Mouse (Mus musculus): Measurements from ENCODE around the gene Hhat.

DNA sequence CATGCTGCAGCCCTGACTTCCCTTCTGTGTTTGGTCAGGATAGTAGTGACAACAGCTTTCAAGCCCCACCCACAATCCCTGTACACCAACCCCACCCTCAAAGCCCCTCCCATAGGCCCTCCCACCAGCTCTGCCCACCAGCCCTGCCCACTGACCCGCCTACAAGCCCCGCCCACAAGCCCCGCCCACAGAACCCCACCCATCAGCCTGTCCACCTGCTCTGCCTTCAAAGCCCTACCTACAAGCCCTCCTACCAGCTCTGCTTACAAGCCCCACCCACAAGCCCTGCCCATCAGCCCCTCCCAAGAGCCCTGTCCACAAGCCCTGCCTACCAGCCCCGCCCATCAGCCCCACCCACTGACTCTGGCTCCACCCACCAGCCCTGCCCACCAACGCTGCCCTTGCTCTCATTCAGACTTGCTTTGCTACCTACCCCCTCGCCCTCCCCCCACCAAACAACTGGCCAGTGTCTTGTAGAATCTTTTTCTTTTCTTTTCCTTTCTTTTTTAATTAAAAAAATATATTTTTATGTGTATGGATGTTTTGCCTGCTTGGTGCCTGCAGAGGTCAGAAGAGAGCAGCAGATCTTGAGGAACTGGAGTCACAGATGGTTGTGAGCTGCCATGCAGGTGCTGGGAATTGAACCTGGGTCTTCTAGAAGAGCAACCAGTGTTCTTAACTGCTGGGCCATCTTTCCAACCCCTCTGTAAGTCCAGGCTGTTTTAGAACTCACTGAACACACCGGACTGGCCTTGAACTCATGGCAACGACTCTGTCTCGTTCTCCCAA, 24.1 kb upstream of the Hhat start:
- TF ChIP-seq CTCF (IDR thresholded peaks at IDR 0.05; ENCODE audit: low read depth, low read length) (no peak), TAL1 (conservative IDR thresholded peaks at IDR 0.05; ENCODE audit: low read depth, low read length) (no peak), GATA1 (IDR thresholded peaks at IDR 0.05; ENCODE audit: borderline replicate concordance, low read length) (no peak)

Measured in G1E (cell line).